Mouse (Mus musculus) heart, postnatal 0 days (tissue): ENCODE measurements around the gene Gna11.

Experiments
- CTCF ChIP-seq: IDR thresholded peaks from 2 replicates; pipeline ENCODE4 v1.5.1; 2016; ENCODE audit warnings: antibody characterized with exemption, control low read depth, low read depth
- EP300 ChIP-seq: IDR thresholded peaks from 2 replicates; pipeline ENCODE4 v1.6.1; 2016; ENCODE audit warnings: antibody characterized with exemption, low read depth

GRCm38 (mm10) chr10:81497401-81498270 lies 47.4 kb downstream of the Gna11 start:
- TF ChIP-seq EP300: no peak
- TF ChIP-seq CTCF: no peak
